Mouse (Mus musculus) left cerebral cortex, adult 2 months (tissue): ENCODE data around the gene Thap2. TPM values are rescaled to one million over a fixed set of nuclear protein-coding genes. Genes with fewer than 3 reads are reported as not detected.

ENCODE experiments used
- DNase-seq, 2 experiments: peaks; one replicate each; pipeline ENCODE4 v3.0.0; 2021 to 2022; ENCODE audit warnings: low spot score in 2 of 2, mixed read lengths in 1 of 2; ENCODE audit errors: extremely low spot score in 1 of 2
- H3K27ac ChIP-seq: fragments of 200-600 bp; 2 replicates; pipeline ENCODE4 v1.8.1; 2022
- H3K4me3 ChIP-seq: fragments of 200-600 bp; 2 replicates; pipeline ENCODE4 v1.8.1; 2022
- CTCF ChIP-seq: fragments of 200-600 bp; IDR thresholded peaks from 2 replicates; pipeline ENCODE4 v1.8.1; 2022; ENCODE audit warnings: antibody characterized with exemption, mild to moderate bottlenecking, moderate library complexity
- intact Hi-C: fragments of 180-260 bp; cut with DNase I; formaldehyde crosslinking; loops from one replicate; pipeline ENCODE4 v1.15.1; 2025
- long read RNA-seq, 2 experiments: library from polyadenylated mRNA; stranded (forward); transcript quantifications; one replicate each; pipeline ENCODE4 v2.0.0; 2021; ENCODE audit warnings: borderline mapping rate in 2 of 2
- total RNA-seq, 2 experiments: library from RNA; stranded (reverse); gene quantifications; 2 replicates each; pipeline ENCODE4 v1.2.3; 2021

Gene Thap2
- 10 to 100 TPM; 13.0 to 14.5 TPM for total RNA-seq
- long read RNA-seq, experiment 1, full-length matches to known transcripts: 3 of 3 reads
- long read RNA-seq, experiment 1, partial matches to known transcripts: 0 of 3 reads
- long read RNA-seq, experiment 1, other reads (novel, unspliced or antisense): 0 of 3 reads
- long read RNA-seq, experiment 2, full-length matches to known transcripts: 4 of 6 reads
- long read RNA-seq, experiment 2, partial matches to known transcripts: 0 of 6 reads
- long read RNA-seq, experiment 2, other reads (novel, unspliced or antisense): 2 of 6 reads

DNA sequence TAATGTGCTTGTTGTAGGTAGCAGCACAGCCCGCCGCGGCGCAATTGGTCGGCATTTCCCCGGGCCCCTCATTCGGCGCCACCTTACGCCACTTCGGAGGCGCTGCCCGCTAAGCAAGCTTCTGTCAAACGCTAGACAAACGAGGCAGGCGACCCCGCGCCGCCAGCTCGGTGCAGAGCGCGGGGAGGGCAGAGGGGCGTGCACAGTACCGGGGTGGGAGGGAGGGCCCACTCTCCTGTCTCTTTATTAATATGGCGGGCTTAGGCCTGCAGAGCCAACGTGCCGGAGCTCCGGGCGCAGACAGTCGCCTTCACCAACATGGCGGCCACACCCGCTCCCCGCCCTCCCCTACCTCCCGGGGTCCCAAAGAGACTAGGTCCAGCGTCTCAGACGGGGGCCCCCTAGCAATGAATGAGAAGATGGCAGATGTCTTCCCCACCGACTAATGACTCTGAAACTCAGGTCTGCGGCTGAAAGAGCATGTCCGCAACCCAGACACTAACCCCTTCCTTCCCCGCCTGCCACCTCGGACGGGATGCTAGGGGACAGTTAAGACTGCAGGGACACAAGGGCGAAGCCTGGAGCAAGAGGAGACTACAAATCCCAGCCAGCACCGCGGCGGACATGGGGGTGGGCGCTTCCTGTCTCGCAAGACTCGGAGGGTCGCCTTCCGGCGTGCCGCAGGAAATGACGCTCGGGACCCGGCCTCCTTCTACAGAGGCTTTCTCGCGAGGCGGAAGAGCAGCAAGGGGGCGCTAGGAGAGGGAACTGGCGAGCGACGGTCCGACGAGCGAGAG, at the start of gene Thap2, which contains the start of gene Zfc3h1:
Thap2 (minus strand) TSS at position 223 of the 797 bp plus-strand sequence.
Zfc3h1 (plus strand) TSS at position 739 of the 797 bp plus-strand sequence.
- peak; percentile 69 for TF ChIP-seq CTCF
- DNase-seq: peak; percentile 97 to 98
- peak within 1 kb of the TSS; percentile 87 for H3K27ac ChIP-seq
- H3K4me3 ChIP-seq: peak within 1 kb of the TSS; percentile 94
- intact Hi-C loops: loop anchor here (1.0 to 5.0 kb wide), 3 partner anchors 22 to 582 kb away; partner anchors contain the start of genes Rab21, Tmem19 and Trhde

DNA sequence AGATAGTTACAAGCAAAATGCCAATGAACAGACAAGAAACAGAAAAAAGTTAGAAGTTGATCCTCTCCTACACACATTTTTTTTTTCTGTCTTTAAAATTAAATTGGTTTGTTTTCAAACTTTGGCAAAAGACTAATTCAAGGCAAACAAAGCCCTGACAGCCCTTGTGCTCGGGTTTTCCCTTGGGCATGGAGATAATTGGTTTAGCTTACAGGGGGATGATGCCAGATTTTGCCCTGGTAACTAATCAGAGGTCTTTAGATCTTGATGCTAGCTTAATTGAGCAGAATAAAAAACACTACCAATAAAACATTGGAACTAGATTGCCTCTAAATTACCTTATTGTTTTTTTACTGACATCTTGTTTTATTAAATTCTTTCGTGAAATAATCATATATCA, 41.1 kb upstream of the Thap2 start:
- Histone ChIP-seq H3K4me3 (no peak overlapping the region), H3K27ac (no peak overlapping the region)
- no peak for TF ChIP-seq CTCF
- DNase-seq: no peak
- intact Hi-C loops: loop anchor here (5.0 kb wide), 1 partner anchor 33 kb away; no protein-coding TSS in a partner anchor

DNA sequence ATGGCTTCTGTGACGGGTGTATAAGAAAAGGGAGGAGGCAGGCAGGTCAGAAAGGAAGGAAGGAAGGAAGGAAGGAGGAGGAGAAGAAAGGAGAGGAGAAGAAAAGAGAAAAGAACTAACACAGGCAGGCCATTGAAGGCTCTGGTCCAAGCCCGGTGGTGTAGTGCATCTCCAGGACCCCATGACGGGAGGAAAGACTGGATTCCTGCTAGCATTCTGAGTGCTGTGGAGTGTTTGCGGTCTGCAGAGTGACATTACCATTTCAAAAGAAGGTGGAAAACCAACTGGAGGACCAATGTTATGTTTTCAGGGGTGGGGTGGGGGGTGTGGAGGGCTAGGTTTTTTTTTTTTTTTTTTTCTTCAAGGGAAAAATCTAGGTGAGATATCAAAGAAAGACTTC, 37.7 kb upstream of the Thap2 start:
- TF ChIP-seq CTCF: no peak
- DNase-seq: no peak
- no peak overlapping the region for H3K27ac ChIP-seq
- no peak overlapping the region for H3K4me3 ChIP-seq
- intact Hi-C loops: no loop called here

DNA sequence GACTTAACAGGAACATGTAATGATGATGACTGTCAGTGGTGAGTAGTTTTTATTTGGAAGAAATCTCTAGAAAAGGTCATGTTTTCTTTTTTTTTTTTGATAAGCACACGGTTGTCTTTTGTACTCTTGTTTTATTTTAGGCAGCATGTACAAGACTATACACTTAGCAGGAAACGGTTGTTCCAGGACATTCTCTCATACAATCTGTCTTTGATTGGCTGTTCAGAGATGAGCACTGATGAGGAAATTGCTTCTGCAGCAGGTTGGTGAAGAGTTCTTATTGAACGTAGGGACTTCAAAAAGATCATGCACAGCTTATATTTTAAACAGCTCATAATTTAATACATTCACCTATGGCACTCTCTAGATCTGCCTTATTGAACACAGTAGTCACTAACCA, 29.8 kb upstream of the Thap2 start:
- intact Hi-C loops: loop anchor here (10.0 kb wide), 1 partner anchor 209 kb away; no protein-coding TSS in a partner anchor
- no peak for DNase-seq
- no peak overlapping the region for H3K27ac ChIP-seq
- TF ChIP-seq CTCF: no peak
- H3K4me3 ChIP-seq: no peak overlapping the region

DNA sequence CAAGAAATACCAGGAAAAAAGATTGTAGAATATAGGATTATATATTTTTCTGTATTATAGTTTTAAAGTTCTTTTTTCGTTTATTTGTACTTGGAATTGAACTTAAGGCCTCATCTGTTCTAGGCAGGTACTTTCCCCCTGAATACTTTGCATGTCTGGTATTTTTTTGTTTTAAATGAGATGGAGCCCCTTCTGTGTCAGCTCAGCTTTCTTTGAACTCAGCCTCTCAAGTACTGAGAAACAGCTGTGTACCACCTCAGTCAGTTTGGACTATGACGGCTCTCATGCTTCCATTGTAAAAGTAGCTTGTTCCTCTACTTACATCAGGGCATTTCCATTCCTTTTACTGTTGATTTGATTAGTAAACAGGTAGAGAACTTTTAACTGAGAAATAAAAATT, 29.3 kb upstream of the Thap2 start:
- H3K27ac ChIP-seq: no peak overlapping the region
- intact Hi-C loops: loop anchor here (10.0 kb wide), 1 partner anchor 209 kb away; no protein-coding TSS in a partner anchor
- DNase-seq: no peak
- TF ChIP-seq CTCF: no peak
- H3K4me3 ChIP-seq: no peak overlapping the region

DNA sequence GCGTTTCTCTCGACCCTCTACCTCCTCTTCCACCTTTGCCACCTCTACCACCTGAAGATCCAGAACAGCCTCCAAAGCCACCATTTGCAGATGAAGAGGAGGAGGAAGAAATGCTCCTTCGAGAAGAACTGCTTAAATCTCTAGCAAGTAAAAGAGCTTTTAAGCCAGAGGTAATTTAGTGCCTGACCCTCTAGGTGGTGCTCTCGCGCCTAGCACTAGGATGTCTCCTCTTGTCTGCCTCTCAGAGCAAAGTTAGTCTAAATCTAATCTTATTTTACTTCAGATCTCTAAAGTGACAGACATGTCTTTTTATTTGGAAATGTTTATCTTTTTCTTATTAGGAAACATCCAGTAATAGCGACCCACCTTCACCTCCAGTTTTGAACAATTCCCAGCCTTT, 22.1 kb upstream of the Thap2 start:
- intact Hi-C loops: loop anchor here (5.0 kb wide), 1 partner anchor 211 kb away; no protein-coding TSS in a partner anchor
- peak; percentile 41 to 52 for DNase-seq
- no peak overlapping the region for H3K4me3 ChIP-seq
- no peak overlapping the region for H3K27ac ChIP-seq
- TF ChIP-seq CTCF: peak; percentile 83

DNA sequence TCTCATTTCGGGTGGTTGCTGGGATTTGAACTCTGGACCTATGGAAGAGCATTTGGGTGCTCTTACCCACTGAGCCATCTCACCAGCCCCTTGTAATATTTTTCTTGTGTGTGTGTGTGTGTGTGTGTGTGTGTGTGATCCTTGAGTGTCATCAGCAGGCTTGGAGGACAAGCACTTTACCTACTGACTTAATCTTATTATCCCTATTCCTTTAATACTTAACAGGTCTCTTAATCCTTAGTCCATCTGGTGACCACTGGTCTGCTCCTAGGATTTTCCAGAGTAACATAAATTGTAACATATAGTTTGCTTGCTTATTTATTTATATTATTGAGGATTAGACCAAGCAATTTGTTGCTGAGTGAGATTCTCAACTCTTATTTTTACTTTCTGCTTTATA, 7.7 kb upstream of the Thap2 start:
- Histone ChIP-seq H3K27ac (no peak overlapping the region), H3K4me3 (no peak overlapping the region)
- TF ChIP-seq CTCF: no peak
- DNase-seq: no peak
- intact Hi-C loops: loop anchor here (5.0 kb wide), 1 partner anchor 35 kb away; no protein-coding TSS in a partner anchor

DNA sequence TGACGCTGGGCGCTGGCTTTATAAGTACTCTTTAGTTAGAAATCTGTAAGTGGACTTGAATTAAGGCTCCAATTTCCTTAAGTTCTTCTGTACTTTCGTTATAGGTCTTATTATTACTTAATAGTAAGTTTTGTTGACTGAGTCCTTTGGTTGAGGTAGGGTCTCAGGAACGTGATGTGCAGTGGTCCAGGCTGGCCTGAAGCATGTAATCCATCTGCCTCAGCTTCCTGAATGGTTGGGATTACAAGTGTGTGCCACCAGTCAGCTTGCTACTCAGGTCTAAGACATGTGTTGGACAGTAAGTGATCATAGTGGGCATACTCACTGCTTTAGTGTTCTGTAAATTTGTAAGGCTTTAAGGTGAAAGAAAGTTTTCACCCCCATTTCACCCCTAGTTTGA, 6.8 kb upstream of the Thap2 start:
- Histone ChIP-seq H3K27ac (no peak overlapping the region), H3K4me3 (no peak overlapping the region)
- intact Hi-C loops: loop anchor here (5.0 kb wide), 1 partner anchor 36 kb away; no protein-coding TSS in a partner anchor
- TF ChIP-seq CTCF: no peak
- no peak for DNase-seq

DNA sequence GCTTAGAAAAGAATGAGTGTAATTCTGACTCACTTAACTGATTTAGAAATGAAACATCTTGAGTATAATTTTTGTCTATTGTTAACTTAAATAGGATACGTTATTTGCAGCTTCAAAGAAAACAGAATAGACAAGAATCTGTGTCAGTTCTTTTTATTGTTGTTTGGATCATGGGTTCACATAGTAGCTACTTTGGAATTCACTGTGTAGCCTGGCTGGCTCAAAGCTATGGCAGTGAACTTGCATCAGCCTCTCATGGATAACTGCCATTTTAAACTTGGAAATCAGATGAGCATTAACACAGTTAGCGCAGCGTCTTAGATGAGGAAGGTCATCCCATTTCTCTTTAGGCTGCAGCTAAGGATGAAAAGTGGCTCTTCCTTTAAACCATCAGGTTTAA, 3.6 kb upstream of the Thap2 start:
- Histone ChIP-seq H3K27ac (no peak overlapping the region), H3K4me3 (peak overlapping the region; percentile 12; the same call in 1 of the 2 replicates)
- intact Hi-C loops: loop anchor here (5.0 kb wide), 1 partner anchor 586 kb away; the partner anchor contains the start of gene Trhde
- TF ChIP-seq CTCF: no peak
- DNase-seq: no peak

DNA sequence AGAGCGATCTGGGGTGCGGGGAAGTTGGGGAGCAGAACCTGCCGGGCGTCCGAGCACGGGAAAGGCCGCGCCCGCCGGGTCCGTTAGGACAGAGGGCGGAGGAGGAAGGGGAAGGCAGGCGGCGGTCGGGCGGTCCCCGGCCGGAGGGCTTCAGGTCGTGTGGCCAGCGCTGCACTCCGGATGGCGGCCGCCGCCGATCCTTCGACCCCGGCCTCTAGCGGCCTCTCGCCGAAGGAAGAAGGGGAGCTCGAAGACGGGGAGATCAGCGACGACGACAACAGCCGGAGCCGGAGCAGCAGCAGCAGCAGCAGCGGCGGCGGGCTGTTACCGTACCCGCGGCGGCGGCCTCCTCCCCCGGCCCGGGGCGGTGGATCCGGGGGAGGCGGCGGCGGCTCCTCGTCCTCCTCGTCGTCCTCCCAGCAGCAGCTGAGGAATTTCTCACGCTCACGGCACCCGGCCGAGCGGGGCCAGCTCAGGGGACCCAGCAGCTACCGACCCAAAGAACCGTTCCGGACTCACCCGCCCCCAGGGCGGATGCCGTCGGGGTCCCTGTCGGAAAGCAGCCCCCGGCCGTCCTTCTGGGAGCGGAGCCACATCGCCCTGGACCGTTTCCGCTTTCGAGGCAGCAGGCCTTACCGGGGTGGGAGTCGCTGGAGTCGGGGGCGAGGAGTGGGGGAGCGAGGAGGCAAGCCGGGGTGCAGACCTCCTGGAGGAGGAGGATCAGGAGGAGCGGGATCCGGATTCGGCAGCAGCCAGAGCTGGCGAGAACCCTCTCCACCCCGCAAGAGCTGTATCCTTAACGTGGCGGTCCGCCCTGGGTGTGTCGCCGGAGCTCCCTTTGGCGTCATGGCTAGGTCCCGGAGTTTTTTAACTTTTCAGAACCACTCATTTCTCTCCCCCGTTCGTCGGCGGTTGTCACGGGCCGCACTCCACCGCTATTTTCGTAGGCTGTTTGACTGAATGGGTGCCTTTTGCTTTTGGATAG, 1.1 kb upstream of the Thap2 start:
- Histone ChIP-seq H3K27ac (peak overlapping the region; percentile 87), H3K4me3 (peak overlapping the region; percentile 94)
- DNase-seq: peak; percentile 51 to 55
- no peak for TF ChIP-seq CTCF
- intact Hi-C loops: loop anchor here (2.0 to 5.0 kb wide), 2 partner anchors 71 to 583 kb away; partner anchors contain the start of genes Rab21 and Trhde
